Mouse (Mus musculus) gastrocnemius, postnatal 4 days (tissue): ENCODE data around the gene Gm20388. TPM values are rescaled to one million over a fixed set of nuclear protein-coding genes. Genes with fewer than 3 reads are reported as not detected.
A peak's percentile ranks its signal among the peaks of the same experiment; 100 is the strongest.
"Not testable (repeated sequence)": the region's sequence is repeated elsewhere in the genome, so short reads cannot be mapped to it uniquely, and the experiment has no call there.

ENCODE experiments used
- DNase-seq, 2 experiments: peaks; one replicate each; pipeline ENCODE4 v3.0.0; 2021 to 2022; ENCODE audit warnings: low spot score in 2 of 2, mixed read lengths in 2 of 2
- total RNA-seq, 2 experiments: library from RNA; stranded (reverse); gene quantifications; 2 replicates each; pipeline ENCODE4 v1.2.3; 2021

Gm20388 gene
- total RNA-seq, 2 experiments from 2014 or later, result 12.8 to 22.8 TPM

- no peak for DNase-seq
Measured at GRCm38 (mm10) chr8:120768454-120769218, 858.0 kb downstream of the Gm20388 start.

DNA sequence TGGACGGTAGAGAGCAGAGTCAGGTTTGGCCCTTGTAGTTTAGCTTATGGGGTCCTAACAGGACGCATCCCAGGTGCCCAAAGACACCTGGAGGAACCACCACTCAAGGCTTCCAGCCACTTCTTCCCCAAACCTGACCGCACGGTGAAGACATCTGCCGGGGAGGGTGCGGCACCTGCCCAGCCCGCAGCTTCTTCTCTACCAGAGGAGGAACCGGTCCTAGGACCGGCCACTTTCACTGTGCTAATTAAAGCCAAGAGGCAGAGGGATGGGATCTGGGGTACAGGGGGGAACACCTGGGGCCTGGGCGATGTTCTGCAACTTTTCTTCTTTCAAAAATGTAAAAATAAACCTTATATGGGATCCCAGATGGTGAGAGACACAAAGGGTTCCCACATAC is 866.5 kb downstream of the Gm20388 start:
- DNase-seq, result no peak

DNA sequence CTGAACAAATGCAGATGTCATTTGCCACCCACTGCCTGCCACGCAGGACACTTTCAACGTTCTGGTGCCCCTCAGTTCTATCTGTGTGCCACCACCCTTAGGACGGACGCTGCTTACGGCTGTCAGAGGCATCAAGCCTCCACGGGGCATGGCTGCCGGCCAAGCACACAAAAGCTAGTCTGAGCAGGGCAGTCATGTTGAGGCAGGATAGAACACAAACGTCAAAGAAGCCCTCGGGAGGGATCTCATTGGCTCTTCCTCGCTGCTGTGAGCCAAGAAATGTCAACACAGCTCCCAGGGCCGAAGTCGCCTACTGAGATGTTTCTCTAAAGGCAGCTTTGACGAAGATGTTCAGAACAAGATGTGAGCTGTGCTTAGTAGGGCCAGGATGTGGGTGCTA is 867.1 kb downstream of the Gm20388 start:
- DNase-seq, result no peak

GRCm38 (mm10) chr8:120779106-120779505 is 868.5 kb downstream of the Gm20388 start:
- DNase-seq, result no peak

DNA sequence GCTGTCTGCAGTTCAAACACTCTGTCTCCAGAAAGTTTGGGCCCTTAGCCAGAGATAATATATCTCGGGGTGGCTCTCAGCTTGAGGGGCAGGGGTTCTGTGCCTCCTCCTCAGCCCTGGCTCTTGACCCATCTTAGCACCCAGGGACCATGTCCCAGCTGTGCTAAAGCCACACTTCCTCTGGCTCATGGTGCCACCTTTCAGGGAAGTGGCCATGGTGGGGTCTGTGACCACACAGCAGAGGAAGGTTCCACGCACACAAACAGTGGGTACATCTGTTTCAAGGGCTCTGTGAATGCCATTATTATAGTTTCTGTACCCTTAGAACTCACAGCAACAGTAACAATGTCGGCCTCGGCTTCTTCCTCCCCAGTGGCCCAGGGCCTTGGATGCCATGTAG is 873.1 kb downstream of the Gm20388 start:
- no peak for DNase-seq

- no peak for DNase-seq
Measured at GRCm38 (mm10) chr8:120786753-120787152, 876.1 kb downstream of the Gm20388 start.

DNA sequence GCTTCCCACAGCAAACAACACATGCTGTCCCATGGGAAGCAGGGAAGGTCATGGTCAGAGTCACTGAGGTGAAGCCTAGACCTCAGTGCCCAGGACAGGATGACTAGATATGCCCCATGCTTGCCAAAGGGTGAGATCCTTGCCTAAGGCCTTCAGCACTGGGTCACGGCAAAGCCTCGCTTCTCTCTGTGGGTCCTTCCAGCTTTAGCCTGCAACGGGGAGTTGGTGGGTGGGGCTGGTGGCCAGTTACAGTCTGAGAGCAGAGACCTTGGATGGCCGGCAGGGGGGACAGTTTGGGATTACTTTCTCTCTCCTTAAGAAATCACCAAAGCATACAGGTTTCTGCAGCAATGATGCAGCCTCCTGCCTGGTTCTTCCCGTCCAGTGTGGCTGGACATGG is 877.0 kb downstream of the Gm20388 start:
- DNase-seq, result no peak

- DNase-seq, result no peak
Measured at GRCm38 (mm10) chr8:120792710-120793109, 882.1 kb downstream of the Gm20388 start.

GRCm38 (mm10) chr8:120795944-120796635 is 885.4 kb downstream of the Gm20388 start:
- peak; percentile 72 to 81 for DNase-seq

GRCm38 (mm10) chr8:120797019-120797727 is 886.5 kb downstream of the Gm20388 start:
- no peak for DNase-seq

- DNase-seq, result peak; percentile 35 to 43
Measured at GRCm38 (mm10) chr8:120800308-120800865, 889.7 kb downstream of the Gm20388 start.

DNA sequence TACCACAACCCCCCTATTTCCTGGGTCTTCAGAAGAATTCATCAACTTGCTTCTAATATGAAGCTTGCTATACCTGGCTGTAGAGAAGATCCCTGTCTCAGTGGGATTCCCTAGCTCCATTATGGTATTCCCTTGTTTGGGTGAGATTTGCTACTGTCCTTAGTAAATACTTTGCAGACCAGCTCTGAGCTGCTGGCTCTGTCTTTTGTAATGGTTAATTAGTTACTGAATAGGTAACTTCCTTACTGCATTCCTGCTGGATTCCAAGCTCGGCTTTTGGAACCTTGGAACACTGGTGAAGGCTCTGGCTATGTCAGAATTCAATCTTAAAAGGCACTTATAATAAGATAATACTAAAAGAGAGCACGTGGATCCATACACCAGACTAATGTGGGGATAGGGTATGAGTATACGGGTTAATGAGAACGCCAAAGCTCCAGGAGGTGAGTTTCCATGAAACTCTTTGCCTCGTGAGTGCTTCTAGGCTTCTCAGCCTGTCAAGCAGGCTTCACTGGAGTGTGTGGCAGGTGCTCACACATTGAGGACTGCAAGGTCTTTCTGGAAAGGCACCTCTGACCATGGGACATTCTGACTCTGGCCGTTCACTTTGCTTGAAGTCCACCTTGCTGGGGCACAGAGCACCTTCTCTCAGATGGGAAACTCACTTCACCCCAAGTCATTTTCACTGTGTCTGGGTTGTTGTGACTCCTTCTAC is 893.2 kb downstream of the Gm20388 start:
- not testable (repeated sequence) for DNase-seq

DNA sequence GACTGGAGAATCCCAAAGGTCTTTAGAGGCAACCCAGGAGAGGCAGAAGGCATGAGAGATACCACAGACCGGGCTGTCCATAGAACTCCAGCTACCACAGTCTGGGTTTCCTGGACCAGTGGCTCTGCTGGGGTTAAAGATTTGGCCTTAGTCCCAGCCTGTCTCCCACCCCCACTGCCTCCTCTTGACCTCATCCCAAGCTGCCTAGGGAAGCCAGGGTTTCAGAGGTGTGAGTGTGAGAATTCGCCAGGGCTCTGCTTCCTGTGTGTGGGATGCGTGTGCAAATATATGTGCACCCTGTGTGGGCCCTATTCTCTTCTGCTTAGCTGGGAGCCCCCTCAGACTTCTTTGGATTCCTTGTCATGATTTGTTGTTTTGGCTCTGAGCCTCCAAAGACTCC is 894.1 kb downstream of the Gm20388 start:
- DNase-seq, result no peak

GRCm38 (mm10) chr8:120806780-120807264 is 896.2 kb downstream of the Gm20388 start:
- DNase-seq, result no peak

GRCm38 (mm10) chr8:120807719-120808118 is 897.1 kb downstream of the Gm20388 start:
- DNase-seq, result no peak

GRCm38 (mm10) chr8:120809050-120809449 is 898.4 kb downstream of the Gm20388 start:
- DNase-seq, result no peak

DNA sequence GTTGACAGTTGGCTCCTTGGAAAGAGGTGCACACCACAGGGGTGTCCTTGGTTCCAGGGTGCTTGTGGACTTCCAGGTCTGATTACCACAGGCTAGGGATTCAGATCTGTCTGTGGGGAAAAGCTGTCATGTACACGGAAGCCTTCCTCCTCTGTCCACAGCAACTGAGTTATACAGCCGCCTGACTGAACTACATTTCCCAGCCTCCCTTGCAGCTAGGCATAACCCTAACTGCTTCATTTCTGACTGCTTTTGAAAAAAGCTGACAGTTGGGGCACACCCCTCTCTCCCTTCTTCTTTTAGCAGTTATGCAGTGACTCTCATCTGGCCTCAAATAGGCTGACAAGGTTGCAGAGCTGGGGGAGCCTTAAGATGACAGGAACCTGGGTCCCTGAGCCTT is 901.3 kb downstream of the Gm20388 start:
- no peak for DNase-seq

DNA sequence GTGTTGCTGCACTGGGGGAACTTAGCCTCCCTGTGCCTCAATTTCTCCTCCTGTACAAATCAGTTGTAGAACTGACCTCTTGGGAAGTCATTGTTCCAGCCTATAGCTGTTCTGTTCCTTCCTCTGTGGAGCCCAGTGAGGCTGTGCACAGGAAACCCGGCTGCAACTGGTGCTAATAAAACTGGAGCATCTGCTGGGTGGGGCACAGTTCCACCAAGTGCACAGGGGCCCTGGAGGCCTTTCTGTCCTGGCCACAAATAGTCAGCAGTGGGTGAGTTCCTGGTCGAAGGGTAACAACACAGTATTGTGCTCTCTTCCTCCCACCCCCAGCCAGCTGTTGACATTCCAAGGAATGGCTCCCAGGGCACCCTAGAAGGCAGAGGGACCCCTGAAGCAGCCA is 902.4 kb downstream of the Gm20388 start:
- no peak for DNase-seq

- DNase-seq, result no peak
Measured at GRCm38 (mm10) chr8:120813839-120814238, 903.2 kb downstream of the Gm20388 start.

GRCm38 (mm10) chr8:120816371-120816770 is 905.7 kb downstream of the Gm20388 start:
- no peak for DNase-seq

DNA sequence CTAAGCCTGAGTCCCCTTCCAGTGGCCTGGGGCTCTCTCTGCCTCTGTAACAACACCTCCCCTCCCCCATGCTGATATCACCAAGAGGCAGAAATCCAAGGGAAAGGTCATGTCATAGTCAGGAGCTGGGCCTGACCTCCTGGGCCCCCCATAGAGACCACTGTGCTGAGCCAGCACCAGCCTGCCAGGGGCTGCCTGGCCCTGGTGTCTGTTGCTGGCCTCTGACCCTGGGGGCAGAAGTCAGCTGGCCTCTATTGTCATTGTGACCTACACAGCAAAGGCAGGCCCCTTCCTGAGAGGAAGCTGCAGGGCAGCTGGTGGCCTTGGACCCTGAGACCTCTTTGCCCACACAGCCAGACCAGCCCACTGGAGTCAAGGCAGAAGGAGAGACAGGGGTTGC is 909.3 kb downstream of the Gm20388 start:
- no peak for DNase-seq
